Mouse (Mus musculus) hindbrain, embryonic 13.5 days (tissue): ENCODE results near the gene Lrch1. TPM values are rescaled to one million over a fixed set of nuclear protein-coding genes. Genes with fewer than 3 reads are reported as not detected.
A peak's percentile ranks its signal among the peaks of the same experiment; 100 is the strongest.

ENCODE experiments used
- ATAC-seq: fragments of 200-750 bp; cut with Nextera tagmentation; 2 replicates; pipeline ENCODE4 v1.8.0; 2017; ENCODE audit warnings: moderate TSS enrichment; ENCODE audit not compliant: low FRiP score
- H3K27ac ChIP-seq: fragments of 300-500 bp; sonication (generic); 2 replicates; pipeline ENCODE4 v1.5.1; 2015; ENCODE audit warnings: inconsistent platforms, mild to moderate bottlenecking, moderate library complexity
- H3K27me3 ChIP-seq: fragments of 300-500 bp; sonication (generic); 2 replicates; pipeline ENCODE4 v1.6.1; 2015; ENCODE audit warnings: mild to moderate bottlenecking, inconsistent platforms
- H3K36me3 ChIP-seq: fragments of 300-500 bp; sonication (generic); 2 replicates; pipeline ENCODE4 v1.6.1; 2015; ENCODE audit warnings: mild to moderate bottlenecking, inconsistent platforms
- H3K4me1 ChIP-seq: fragments of 300-500 bp; sonication (generic); replicated peaks from 2 replicates; pipeline ENCODE4 v1.6.1; 2015; ENCODE audit warnings: inconsistent platforms
- H3K4me2 ChIP-seq: fragments of 300-500 bp; sonication (generic); 2 replicates; pipeline ENCODE4 v1.6.1; 2015; ENCODE audit warnings: inconsistent platforms, mild to moderate bottlenecking, moderate library complexity
- H3K4me3 ChIP-seq: fragments of 300-500 bp; sonication (generic); 2 replicates; pipeline ENCODE4 v1.5.1; 2015; ENCODE audit warnings: mild to moderate bottlenecking, inconsistent platforms
- H3K9ac ChIP-seq: fragments of 300-500 bp; sonication (generic); 2 replicates; pipeline ENCODE4 v1.6.1; 2015; ENCODE audit warnings: mild to moderate bottlenecking, inconsistent platforms
- H3K9me3 ChIP-seq: fragments of 300-500 bp; sonication (generic); 2 replicates; pipeline ENCODE4 v1.6.1; 2016; ENCODE audit warnings: inconsistent platforms
- WGBS: fragments of 180-500 bp; shearing (Covaris S2); methylation state at CpG from one replicate; pipeline ENCODE4 v1.1.7; 2015; 5-methylcytosine and 5-hydroxymethylcytosine counted together
- polyA plus RNA-seq: library from polyadenylated mRNA; unstranded; fragments of >200 nt; fragmentation: Nextera tagmentation; extraction: Ambion mirVana; gene quantifications from 2 replicates; pipeline ENCODE4 v1.2.1, GENCODE M21; 2015

Lrch1 gene
- polyA plus RNA-seq, 1 experiment from 2014 or later, result 13.2 TPM

DNA sequence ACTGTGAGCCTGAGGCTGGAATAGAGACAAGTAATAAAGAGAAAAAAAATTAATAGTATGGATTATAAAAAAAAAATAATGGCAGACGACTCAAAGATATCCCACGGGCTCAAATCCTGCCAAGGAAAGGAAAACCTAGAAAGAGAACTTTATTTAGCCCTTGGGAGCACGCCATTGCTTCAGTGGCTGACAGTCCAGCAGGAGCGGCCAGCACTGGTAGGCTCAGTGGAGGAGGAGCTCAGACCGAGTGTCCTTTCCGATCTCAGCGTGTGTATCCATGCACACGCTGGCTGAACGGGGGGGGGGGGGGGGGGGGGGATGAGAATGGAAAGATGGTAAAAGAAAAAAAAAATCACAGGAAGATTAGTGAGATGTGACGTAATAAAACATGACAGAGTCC is 68.2 kb downstream of the Lrch1 start:
- no peak overlapping the region for H3K27ac ChIP-seq
- H3K4me3 ChIP-seq, result no peak overlapping the region
- 77% methylated on average over 10 of the region's 10 CpGs for WGBS
- no peaks in the 10 kb centered on the region for H3K27me3 ChIP-seq
- H3K4me2 ChIP-seq, result no peak overlapping the region
- no peaks in the 10 kb centered on the region for H3K9me3 ChIP-seq
- H3K9ac ChIP-seq, result no peak overlapping the region
- H3K4me1 ChIP-seq, result peaks cover 47% of the 10 kb centered on the region
- ATAC-seq, result no peak
- H3K36me3 ChIP-seq, result no peaks in the 10 kb centered on the region

DNA sequence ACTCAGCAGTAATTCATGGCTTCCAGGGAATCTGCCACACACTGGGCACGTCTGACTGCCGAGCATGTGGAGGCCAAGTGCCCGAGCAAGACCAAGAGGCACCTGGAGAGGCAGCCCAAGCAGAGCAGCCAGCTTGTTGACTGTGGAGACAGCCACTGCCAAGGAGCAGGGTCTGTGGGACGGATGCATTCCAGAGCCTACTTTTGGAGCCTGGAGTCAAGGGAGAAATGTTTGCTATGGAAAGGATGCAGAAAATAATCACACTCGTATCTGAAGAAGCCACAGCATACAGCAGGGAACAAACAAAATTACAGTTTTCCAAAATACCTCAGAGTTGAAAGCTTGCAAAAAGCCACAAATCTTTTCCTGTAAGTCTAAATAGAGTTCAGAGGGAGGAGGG is 70.4 kb downstream of the Lrch1 start:
- Histone ChIP-seq H3K36me3 (no peaks in the 10 kb centered on the region), H3K27me3 (no peaks in the 10 kb centered on the region), H3K4me3 (no peak overlapping the region), H3K9me3 (no peaks in the 10 kb centered on the region), H3K9ac (no peak overlapping the region), H3K4me1 (peaks cover 25% of the 10 kb centered on the region), H3K27ac (no peak overlapping the region; the same call in 1 of the 2 replicates), H3K4me2 (no peak overlapping the region)
- ATAC-seq, result 0 out of 2 replicates have a peak, but pooled peaks have one; percentile 41
- WGBS, result 53% methylated on average over 5 of the region's 5 CpGs

DNA sequence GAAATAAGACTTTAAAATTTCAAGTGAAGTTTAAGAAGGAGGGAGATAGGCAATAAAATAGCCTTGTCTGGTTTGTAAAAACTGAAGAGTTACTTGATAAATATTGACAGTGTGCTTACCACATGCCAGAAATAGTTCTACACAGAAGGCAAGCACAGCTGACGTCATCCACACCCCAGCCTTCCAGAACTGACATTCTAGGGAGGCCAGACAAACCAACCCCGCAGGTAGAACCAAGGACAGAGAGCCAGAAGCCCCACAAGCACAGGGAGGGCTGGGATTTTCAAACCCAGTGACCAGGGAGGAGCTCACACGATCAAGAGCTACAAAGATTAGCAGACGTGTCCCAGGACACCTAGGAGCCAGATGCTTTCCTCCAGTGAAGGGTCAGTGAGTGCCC is 76.5 kb downstream of the Lrch1 start:
- Histone ChIP-seq H3K9me3 (no peaks in the 10 kb centered on the region), H3K36me3 (no peaks in the 10 kb centered on the region), H3K27me3 (no peaks in the 10 kb centered on the region), H3K4me1 (peaks cover 20% of the 10 kb centered on the region), H3K9ac (no peak overlapping the region), H3K4me2 (no peak overlapping the region), H3K4me3 (no peak overlapping the region), H3K27ac (no peak overlapping the region)
- WGBS, result 65% methylated on average over 4 of the region's 4 CpGs
- no peak for ATAC-seq

DNA sequence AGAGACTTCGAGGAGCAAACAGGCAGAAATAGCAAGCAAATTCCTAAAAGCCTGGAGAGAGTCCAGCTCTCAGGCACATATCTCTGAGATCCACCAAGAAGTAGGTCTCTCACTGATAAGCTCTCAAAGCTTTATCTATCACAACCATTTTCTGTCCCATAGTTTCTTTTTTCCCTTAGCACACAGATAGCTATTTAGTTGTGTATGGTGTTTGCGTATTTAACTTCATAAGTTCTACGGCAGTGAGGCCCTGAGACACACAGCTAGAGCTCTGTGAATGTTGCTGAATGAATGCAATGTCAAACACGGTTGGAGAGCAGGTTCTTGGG is 78.8 kb downstream of the Lrch1 start:
- no peak for ATAC-seq
- Histone ChIP-seq H3K4me2 (no peak overlapping the region), H3K4me1 (peaks cover 40% of the 10 kb centered on the region), H3K9ac (no peak overlapping the region), H3K4me3 (no peak overlapping the region), H3K36me3 (no peaks in the 10 kb centered on the region), H3K27me3 (no peaks in the 10 kb centered on the region), H3K27ac (no peak overlapping the region), H3K9me3 (no peaks in the 10 kb centered on the region)
- WGBS, result 90% methylated on average over 4 of the region's 4 CpGs

DNA sequence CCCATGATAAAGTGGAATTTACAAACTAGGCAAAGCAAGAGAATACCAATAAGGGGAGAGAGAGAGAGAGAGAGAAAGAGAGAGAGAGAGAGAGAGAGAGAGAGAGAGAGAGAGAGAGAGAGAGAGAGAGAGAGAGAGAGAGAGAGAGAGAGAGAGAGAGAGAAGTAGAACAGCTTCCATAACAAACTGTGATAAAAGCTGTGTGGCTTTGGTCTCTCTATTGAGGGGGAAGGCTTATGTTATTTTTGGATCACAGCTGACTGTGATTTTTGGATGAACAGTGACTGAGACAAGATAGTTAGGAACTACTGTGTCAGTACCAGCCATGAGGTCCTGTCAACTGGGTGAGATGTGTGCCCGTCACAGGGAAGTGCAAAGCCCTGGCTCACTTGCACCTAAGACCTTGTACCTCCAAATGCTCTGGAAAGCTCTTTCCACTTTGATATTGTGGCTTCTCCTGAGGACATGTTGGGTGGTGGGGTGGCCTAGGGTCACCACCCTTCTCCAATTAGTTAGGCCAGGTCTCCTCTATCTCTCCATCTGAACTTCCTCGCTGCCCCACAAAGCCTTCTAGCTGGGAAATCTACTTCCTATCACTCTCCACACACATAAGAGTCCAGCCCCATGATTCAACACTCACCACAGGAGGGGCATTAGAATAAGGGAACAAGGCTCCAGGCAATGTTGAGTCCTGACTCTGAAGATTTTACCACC is 79.3 kb downstream of the Lrch1 start:
- Histone ChIP-seq H3K27me3 (no peaks in the 10 kb centered on the region), H3K9ac (no peak overlapping the region), H3K9me3 (no peaks in the 10 kb centered on the region), H3K27ac (no peak overlapping the region), H3K4me1 (peaks cover 41% of the 10 kb centered on the region), H3K36me3 (no peaks in the 10 kb centered on the region), H3K4me3 (no peak overlapping the region), H3K4me2 (no peak overlapping the region)
- 81% methylated on average over 2 of the region's 2 CpGs for WGBS
- no peak for ATAC-seq

DNA sequence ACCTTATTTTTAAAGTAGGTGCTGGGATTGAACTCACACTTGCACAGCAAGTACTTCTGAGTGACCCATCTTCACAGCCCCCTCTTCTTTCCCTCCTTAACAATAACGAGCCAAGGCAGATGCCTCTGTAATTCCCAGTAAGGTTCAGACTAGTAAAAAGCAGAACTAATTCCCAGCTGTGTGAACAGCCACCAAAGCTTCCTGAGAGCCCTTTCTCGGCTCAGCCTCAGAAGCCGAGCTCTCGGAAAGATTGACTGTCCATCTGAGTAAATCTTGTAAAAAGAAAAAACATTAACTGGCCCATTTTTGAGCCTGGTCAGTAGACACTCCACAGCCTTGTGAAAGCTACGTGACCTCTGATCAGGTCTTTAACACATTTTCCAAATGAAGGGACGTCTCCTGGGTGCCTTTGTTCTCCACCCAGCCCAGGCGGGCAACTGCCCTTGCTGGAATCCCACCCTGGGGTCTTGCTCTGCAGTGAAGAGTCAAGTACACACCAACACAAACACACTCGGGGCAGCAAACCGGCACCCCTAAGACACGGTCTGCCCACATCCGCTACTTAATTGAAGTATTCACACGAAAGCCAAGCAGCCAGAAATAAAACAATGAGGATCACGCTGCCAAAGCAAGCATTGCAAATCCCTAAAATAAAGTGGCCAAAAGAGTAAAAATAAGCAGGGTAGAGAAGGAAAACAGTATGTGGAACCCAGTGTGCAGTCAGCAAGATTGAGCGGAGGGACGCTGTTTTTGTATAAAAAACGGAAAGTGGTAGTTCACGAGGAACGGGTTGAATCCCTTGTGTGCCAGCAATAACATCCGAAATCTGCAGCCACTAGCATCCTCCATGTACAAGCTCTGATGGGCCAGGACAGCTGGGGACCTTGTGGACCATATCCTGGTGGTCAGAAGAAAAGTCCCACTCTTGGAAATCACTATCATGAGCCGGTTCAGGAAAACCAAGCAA is 80.3 kb downstream of the Lrch1 start:
- no peaks in the 10 kb centered on the region for H3K36me3 ChIP-seq
- 0 out of 2 replicates have a peak overlapping the region, but pooled peaks have one; percentile 11 for H3K4me3 ChIP-seq
- peak overlapping the region; percentile 42 for H3K4me2 ChIP-seq
- H3K27me3 ChIP-seq, result no peaks in the 10 kb centered on the region
- peak overlapping the region; percentile 26; the same call in 1 of the 2 replicates for H3K9ac ChIP-seq
- WGBS, result 26% methylated on average over 20 of the region's 20 CpGs
- H3K27ac ChIP-seq, result peak overlapping the region; percentile 35; the same call in 1 of the 2 replicates
- peaks cover 41% of the 10 kb centered on the region for H3K4me1 ChIP-seq
- 0 out of 2 replicates have a peak, but pooled peaks have one; percentile 44 for ATAC-seq
- no peaks in the 10 kb centered on the region for H3K9me3 ChIP-seq

DNA sequence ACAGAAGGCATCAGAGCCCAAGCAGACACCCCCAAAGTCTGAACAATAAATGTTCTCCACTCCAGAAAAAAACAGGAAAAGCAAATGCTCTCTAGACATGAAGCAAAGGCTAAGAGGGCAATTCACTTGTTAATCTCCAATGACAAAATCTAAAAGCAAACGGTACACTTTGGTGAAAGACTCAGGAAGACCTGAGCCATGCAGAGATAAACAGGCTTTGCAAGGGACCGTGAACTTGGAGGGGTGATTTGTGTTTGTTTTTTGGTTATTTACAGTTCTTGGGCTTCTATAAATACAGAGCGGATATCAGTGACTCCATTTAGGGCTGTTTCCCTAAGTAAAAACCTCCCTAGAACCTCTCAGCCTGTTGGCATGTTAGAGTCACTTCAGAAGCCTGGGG is 81.9 kb downstream of the Lrch1 start:
- no peaks in the 10 kb centered on the region for H3K9me3 ChIP-seq
- no peak overlapping the region for H3K27ac ChIP-seq
- no peak overlapping the region for H3K4me2 ChIP-seq
- WGBS, result 79% methylated on average over 3 of the region's 3 CpGs
- no peak overlapping the region for H3K9ac ChIP-seq
- H3K27me3 ChIP-seq, result no peaks in the 10 kb centered on the region
- ATAC-seq, result no peak
- no peaks in the 10 kb centered on the region for H3K36me3 ChIP-seq
- peaks cover 45% of the 10 kb centered on the region for H3K4me1 ChIP-seq
- no peak overlapping the region for H3K4me3 ChIP-seq

DNA sequence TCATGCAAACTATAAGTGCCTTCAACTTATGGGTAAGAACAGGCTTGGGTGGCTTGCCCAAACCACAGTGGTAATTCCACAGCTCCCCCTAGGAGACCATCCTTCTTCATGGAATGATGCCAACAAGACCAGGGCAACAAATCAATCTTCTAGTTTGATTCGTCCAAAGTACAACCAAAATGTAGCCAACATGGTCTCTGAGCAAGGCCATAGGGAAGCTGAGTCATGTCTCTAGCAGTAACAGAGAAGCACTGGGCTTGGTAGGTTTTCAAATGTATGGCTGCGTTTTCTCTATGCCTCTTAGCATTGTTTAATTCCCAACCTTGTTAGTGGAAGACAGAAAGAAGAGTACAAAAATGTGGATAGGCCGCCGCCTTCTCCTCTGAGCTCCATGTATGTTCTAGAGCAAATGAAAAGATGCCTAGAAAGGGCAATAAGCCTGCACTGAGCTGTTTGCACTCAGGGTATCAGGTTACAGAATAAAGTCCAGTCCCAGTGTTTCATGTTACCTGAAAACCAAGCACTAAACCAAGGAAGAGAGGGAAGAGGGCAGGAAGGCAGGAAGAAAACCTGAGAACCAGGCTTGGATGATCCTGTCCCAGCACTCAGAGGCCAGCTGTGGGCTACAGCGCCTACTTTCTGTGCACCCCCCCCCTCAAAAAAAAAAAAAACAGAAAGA is 82.7 kb downstream of the Lrch1 start:
- H3K4me2 ChIP-seq, result no peak overlapping the region
- H3K27ac ChIP-seq, result no peak overlapping the region
- peaks cover 46% of the 10 kb centered on the region for H3K4me1 ChIP-seq
- 84% methylated on average over 5 of the region's 5 CpGs for WGBS
- H3K27me3 ChIP-seq, result no peaks in the 10 kb centered on the region
- no peak for ATAC-seq
- no peaks in the 10 kb centered on the region for H3K36me3 ChIP-seq
- no peaks in the 10 kb centered on the region for H3K9me3 ChIP-seq
- no peak overlapping the region for H3K9ac ChIP-seq
- no peak overlapping the region for H3K4me3 ChIP-seq

DNA sequence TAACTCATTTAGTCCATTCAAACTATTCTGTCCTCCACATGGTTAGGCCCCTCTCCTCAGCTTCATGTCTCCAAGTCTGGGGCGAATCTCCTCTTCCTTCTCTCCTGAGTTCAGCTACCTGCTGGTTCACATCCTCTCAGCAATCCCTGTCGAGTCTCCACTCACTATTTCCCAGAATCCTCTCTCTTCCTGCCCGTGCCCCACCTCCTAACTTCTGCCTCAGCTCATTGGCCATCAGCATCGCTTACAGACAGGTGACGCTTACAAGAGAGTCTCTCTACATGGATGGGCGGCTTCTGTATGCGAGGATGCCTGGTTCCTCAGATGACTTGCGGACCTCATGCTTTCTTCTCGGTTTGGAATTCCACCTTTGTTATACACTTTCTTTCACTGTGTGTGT is 86.2 kb downstream of the Lrch1 start:
- H3K4me2 ChIP-seq, result no peak overlapping the region
- no peak overlapping the region for H3K27ac ChIP-seq
- 93% methylated on average over 9 of the region's 9 CpGs for WGBS
- no peaks in the 10 kb centered on the region for H3K27me3 ChIP-seq
- H3K9me3 ChIP-seq, result no peaks in the 10 kb centered on the region
- peaks cover 28% of the 10 kb centered on the region for H3K4me1 ChIP-seq
- peaks cover 5% of the 10 kb centered on the region for H3K36me3 ChIP-seq
- H3K9ac ChIP-seq, result no peak overlapping the region
- no peak for ATAC-seq
- no peak overlapping the region for H3K4me3 ChIP-seq

DNA sequence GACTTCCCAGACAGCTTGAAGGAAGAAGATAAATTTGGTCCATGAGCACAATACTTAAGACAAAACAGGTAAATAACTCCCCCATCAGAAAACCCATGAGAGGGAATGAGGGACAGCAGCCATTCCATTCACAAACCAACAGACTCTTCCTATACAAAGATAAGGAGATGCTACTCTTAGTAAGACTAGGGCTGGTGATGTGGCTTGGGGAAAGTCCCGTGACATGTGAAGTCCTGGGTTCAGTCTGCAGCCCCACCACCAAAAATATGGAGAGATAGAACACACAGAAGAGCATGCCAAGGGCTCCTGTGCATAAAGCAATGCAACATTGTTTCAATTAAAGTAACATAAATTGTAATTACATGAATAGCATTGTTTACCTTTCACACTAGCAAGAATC is 88.5 kb downstream of the Lrch1 start:
- peaks cover 5% of the 10 kb centered on the region for H3K36me3 ChIP-seq
- ATAC-seq, result no peak
- H3K4me3 ChIP-seq, result no peak overlapping the region
- 0 out of 2 replicates have a peak, but pooled peaks cover 9% of the 10 kb centered on the region for H3K4me1 ChIP-seq
- WGBS, result 90% methylated on average over 1 of the region's 1 CpGs
- H3K4me2 ChIP-seq, result no peak overlapping the region
- H3K27me3 ChIP-seq, result no peaks in the 10 kb centered on the region
- no peak overlapping the region for H3K9ac ChIP-seq
- no peaks in the 10 kb centered on the region for H3K9me3 ChIP-seq
- no peak overlapping the region for H3K27ac ChIP-seq

DNA sequence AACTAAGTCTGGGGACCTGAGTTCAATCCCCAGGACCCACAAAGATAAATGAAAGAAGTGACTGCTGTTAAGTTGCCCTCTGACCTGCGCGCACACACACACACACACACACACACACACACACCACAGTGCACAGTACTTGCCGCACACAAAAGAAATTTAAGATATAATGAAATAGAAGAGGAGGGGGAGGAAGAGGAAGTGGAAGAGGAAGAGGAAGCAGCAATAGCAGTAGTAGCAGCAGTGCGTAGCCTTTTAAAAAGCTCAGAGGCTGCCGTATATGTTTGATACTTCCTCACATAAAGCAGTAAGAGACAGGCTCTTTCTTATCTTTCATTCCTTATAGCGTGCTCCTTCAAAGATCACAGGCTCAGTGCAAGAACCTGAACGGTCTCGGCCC is 92.2 kb downstream of the Lrch1 start:
- Histone ChIP-seq H3K36me3 (peaks cover 5% of the 10 kb centered on the region), H3K27ac (no peak overlapping the region), H3K4me1 (peaks cover 27% of the 10 kb centered on the region), H3K9me3 (no peaks in the 10 kb centered on the region), H3K4me3 (no peak overlapping the region), H3K27me3 (no peaks in the 10 kb centered on the region), H3K9ac (no peak overlapping the region), H3K4me2 (no peak overlapping the region)
- WGBS, result 93% methylated on average over 8 of the region's 8 CpGs
- ATAC-seq, result no peak

DNA sequence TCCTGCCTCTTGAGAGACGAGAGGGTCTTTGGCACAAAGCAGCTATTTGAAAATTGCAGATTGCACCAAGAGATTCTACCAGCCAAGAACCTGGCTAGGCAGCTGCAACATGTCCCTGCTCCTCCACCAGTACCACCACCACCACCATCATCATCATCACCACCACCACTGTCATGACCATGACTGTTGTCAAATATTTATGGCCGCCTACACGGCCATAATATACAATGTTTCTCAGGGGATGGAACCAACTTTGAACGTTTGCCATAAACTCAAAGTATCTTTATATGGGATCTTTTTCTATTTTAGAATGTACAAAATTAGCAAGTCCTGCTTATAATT is 93.9 kb downstream of the Lrch1 start:
- WGBS, result 82% methylated on average over 4 of the region's 4 CpGs
- Histone ChIP-seq H3K4me1 (peaks cover 27% of the 10 kb centered on the region), H3K4me2 (no peak overlapping the region), H3K9ac (no peak overlapping the region), H3K36me3 (peaks cover 5% of the 10 kb centered on the region), H3K4me3 (no peak overlapping the region), H3K27ac (peak overlapping the region; percentile 58), H3K9me3 (no peaks in the 10 kb centered on the region), H3K27me3 (no peaks in the 10 kb centered on the region)
- ATAC-seq, result no peak
